Mouse (Mus musculus): Measurements from ENCODE around the gene Anapc10.
"Not testable (repeated sequence)": the region's sequence is repeated elsewhere in the genome, so short reads cannot be mapped to it uniquely, and the experiment has no call there.

Gene Anapc10

DNA sequence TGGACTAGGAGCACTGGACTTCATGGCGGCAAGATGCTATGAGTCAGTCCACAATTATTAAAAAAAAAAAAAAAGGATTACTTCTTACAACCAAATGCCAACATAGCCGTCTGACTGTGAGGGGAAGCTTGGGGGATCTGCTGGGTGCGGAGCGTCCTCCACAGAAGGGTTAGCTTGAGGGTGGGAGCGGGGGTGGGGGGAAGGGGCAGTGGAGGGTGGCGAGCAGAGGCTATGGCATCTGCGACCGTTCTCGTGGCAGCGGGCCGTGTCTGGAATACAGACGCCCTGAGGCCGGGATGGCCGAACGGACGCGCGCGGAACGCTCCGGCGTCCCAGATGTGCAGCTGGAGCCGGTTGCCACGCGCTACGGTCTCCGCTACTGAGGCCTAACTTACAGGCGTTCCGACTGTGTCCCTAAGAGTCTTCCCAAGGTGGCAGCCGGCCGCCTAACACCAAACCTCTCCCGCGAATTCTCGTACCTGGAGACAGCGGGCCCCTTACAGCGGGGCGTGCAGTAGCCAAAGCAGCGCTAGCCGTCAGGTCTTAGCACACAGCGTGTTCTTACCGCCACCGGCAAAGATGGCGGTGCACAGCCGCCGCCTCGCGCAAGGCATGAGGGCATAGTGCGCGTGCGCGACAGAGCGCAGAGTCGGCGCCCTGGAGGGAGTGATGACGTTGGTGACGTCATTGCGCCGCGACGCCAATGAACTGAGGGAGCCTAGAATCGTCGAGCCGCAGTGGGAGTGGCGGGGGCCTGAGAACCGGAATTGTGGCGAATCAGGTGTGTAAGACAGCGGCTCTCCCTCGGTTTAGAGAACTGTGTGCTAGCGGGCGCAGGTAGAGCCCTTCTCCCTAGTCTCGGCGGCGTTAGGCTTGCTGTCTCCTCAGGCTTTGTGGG, at the start of gene Anapc10, which contains the start of gene Abce1:
Gene Anapc10 (plus strand): TSS at position 757 of the 898 bp plus-strand sequence.
Gene Abce1 (minus strand): TSS at position 677 of the 898 bp plus-strand sequence.
- peak; percentile 100 for DNase-seq (ENCODE audit: low read depth)

DNA sequence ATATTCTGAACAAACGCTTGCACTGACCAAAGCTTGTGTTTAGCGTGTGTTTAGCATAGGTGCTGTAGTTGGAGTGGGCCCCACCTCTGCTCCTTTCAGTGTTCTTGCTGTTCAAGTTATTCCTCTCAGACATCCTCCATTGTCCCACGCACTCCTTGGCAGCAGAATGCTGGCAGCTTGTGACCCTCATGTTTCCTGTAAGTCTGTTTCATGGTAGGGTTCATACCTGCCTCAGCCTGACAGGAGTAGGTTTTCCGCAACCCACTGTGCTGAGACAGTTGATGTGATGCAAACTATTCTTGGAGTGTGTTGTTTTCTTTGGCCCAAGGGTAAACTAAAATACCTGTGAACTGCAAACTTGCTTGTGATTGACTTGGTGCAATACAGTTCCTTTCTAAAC, 35.2 kb upstream of the Anapc10 start:
- DNase-seq (ENCODE audit: low read depth): no peak

GRCm38 (mm10) chr8:79679005-79679404, 32.6 kb upstream of the Anapc10 start:
- DNase-seq (ENCODE audit: low read depth): peak; percentile 73

- DNase-seq (ENCODE audit: low read depth): not testable (repeated sequence)
These were observed 31.5 kb upstream of the Anapc10 start for GRCm38 (mm10) chr8:79680083-79680482.

DNA sequence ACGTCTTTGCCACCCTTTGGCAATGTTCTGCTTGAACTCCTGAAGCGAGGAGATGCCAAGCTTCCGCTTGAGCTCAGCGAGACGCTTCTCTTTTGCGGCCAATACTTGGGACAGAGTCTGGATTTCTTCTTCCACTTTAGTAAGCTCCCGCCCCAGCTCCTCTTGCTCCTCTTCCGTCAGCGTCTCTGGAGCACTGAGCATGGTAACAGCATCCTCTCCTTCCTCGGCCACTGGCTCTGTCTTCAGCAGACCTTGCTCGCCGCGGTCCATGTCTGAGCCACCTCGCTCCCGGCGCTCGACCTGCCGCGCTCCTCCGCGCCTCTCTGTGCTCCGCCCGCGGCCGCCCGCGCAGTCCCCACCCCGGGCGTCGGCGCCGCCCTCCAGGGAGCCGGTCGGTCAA, 31.1 kb upstream of the Anapc10 start:
- no peak for DNase-seq (ENCODE audit: low read depth)

DNA sequence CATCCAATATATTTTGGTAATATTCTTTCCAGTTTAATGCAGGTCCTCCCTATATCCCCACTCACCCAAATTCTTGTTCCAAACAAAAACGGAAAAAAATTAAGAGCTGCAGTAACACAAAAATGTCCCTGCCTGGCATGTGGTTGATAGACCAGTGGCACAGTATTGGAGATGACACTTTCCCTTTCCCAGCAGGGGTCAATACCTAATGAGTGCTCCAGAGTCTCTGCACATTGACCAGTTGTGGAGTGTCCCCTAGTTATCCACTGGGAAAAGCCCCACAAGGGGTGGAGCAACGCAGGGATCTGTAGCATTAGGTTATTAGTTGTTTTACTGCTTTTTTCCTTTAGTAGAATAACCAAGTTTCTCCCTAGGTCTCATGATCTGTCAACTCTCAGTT, 30.7 kb upstream of the Anapc10 start:
- no peak for DNase-seq (ENCODE audit: low read depth)

DNA sequence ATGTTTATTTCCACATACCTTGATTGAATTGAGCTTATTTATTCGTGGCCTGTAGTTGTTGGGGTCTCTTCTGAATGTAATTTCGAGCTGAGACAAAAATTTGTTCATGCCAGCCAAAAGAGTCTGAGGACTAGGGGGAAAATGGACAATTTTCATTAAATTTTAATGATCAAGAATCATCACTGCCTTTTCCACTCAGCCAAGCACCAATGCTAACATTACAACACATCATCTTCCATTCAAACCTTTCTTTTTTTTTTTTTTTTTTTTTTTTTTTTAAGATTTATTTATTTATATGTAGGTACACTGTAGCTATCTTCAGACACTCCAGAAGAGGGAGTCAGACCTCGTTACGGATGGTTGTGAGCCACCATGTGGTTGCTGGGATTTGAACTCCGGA, 25.7 kb upstream of the Anapc10 start:
- not testable (repeated sequence) for DNase-seq (ENCODE audit: low read depth)

GRCm38 (mm10) chr8:79692531-79692930, 19.1 kb upstream of the Anapc10 start:
- DNase-seq (ENCODE audit: low read depth): no peak

DNA sequence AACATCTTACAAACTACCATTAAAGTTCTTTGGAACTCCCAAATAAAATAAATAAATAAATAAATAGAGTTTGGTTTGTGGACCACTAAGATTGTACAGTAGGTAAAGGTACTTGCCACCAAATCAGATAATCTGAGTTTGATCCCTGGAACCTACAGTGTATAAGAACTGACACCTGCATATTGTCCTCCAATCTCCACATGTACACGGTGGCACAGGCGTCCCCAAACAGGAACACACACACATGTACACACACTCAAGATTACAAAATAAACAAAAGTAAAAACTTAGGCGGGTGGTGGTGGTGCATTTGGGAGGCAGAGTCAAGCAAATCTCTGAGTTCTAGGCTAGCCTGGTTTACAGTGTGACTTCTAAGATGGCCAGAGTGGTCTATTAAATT, 4.9 kb upstream of the Anapc10 start:
- DNase-seq (ENCODE audit: low read depth): no peak

- DNase-seq (ENCODE audit: low read depth): no peak
These were observed 1.1 kb downstream of the Anapc10 start for GRCm38 (mm10) chr8:79712676-79713075.

DNA sequence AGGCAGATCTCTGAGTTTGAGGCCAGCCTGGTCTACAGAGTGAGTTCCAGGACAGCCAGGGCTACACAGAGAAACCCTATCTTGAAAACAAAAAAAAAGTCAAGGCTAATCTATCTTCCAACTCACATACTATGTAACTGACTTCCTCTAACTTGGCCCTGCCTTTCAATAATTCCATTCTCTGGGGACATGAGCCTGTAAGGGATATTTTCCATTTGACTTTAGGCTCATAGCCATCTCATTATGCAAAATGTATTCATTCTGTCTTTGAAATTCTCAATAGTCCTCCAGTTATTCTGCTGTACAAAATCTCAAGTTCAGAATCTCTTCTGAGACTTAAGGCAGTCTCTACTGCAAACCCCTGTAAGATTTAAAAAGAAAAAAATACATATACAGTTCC, 9.9 kb downstream of the Anapc10 start:
- DNase-seq (ENCODE audit: low read depth): no peak

DNA sequence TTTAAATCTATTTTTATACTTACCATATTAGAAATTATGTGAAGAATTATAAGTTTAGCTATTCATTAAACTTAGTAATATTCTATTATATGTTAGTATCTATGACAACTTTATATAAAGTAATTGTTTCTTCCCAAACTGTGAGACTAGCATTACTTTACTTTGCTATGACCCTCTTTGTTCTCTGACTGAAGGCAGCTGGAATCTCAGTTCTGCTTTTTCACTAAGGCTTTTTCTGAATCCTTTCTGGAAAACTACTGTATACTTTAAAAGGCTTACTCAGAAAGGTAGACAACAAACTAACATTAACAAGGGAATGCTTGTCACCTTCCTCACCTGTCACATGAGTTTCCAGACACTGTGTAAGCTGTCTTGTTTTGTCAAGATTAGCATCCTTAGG, 11.7 kb downstream of the Anapc10 start:
- DNase-seq (ENCODE audit: low read depth): no peak

GRCm38 (mm10) chr8:79724589-79724988, 13.0 kb downstream of the Anapc10 start:
- DNase-seq (ENCODE audit: low read depth): no peak

DNA sequence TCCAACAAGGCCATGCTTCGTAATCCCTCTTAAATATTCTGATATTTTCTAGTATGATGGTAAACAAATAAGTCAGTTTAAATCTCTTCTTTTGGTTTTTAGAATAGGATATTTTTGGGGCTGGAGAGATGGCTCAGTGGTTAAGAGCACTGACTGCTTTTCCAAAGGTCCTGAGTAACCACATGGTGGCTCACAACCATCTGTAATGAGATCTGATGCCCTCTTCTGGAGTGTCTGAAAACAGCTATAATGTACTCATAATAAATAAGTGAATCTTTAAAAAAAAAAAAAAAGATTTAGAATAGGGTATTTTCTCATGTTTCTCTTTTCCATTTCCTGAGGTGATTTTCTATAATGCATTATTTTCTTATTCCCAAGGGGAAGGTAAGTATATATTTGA, 16.3 kb downstream of the Anapc10 start:
- peak; percentile 30 for DNase-seq (ENCODE audit: low read depth)

DNA sequence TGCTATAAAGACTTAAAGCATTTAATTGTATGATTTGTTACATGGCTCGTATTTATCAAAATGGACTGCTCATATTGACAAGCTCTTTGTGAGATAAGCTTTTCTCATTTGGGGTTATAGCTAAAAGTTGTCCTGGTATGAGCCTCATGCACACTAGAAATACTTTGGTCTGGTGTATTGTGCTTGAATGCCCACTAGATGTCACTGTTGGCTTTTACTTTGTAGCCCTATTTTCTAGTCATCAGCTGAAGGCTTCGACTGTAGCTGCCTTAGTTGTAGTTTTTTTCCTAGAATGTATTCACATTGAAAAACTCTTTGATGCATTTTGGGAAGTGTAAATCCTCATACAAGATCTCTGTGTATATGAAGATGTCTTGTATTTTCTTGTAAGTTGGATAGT, 22.7 kb downstream of the Anapc10 start:
- peak; percentile 78 for DNase-seq (ENCODE audit: low read depth)

DNA sequence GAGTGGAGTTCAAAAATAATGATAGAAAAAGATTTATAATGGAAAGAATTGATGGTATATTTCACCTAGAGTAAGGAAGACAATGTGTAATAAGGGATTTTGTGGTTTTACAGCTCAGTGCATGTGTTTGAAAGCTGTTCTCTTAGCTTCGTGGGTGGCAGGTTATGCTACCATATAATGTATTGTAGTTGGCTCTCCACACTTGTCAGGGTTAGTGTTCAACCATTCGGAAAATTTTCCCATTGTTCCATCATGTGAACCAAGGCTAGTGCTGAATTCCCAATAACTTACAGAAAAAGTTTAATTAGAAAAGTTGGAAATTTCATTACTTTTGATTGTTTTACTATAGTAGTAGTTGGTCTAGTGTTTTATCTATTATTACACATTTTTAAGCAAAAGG, 36.6 kb downstream of the Anapc10 start:
- no peak for DNase-seq (ENCODE audit: low read depth)

- DNase-seq (ENCODE audit: low read depth): no peak
These were observed 37.0 kb downstream of the Anapc10 start for GRCm38 (mm10) chr8:79748591-79748990.

GRCm38 (mm10) chr8:79750305-79750704, 38.7 kb downstream of the Anapc10 start:
- peak; percentile 19 for DNase-seq (ENCODE audit: low read depth)

DNA sequence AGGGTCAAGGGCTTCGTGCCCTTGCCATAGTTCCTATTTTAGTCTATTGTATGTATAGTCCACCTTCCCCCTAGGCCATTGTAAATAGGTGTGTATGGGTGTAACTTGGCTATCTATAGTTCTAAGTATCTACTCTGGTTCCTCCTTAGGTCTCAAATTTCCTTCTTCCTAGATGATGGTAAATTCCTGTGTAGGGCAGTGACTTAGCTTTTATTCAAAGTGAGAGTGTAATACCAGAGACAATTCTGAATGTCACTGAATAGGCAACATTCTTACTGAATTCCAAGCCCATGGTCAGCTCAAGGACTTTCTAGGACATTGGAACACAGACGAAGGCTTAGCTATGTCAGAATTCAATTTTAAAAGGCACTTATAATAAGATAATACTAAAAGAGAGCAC, 83.3 kb downstream of the Anapc10 start:
- DNase-seq (ENCODE audit: low read depth): not testable (repeated sequence)

DNA sequence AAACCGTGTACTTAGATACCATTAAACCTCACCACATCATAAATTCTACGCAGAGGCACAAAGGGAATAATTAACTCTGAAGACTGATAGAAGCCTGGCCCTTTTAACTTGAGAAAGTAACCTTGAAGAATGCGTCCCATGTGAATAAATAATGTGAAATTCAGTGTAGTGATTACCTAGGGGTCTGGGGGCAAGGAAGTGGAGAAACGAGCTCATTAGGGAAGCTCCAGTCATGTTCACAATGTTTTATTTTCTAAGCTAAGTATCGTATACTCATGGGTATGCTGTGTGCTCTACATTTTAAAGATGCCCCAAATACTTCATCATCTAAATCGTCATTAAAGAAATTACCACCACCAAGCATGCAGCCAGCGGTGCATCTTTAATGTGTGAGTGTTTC, 85.1 kb downstream of the Anapc10 start:
- no peak for DNase-seq (ENCODE audit: low read depth)

DNA sequence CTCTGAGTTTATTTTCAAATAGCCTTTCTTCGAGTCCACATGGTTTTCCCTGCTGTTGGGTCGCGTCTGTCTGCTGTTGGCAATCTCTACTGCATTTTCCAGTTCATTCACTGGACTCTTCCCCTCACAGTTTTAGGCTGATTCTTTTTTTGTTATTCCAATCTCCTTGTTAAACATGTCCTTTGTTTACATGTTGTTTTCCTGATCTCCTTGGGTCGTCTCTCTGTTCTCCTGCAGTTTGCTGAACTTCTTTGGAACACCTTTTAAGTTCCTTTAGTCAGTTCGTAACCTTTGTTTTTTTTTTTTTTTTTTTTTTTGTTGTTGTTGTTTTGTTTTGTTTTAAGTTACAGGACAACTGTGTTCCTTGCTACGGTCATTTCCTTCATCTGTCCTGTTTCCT, 92.9 kb downstream of the Anapc10 start:
- no peak for DNase-seq (ENCODE audit: low read depth)

- no peak for DNase-seq (ENCODE audit: low read depth)
These were observed 95.4 kb downstream of the Anapc10 start for GRCm38 (mm10) chr8:79806971-79807370.

- no peak for DNase-seq (ENCODE audit: low read depth)
These were observed 114.9 kb downstream of the Anapc10 start for GRCm38 (mm10) chr8:79826534-79826933.
